Comparison of ENCODE assay signal across 25 mouse cellular contexts in the genomic region with DNA sequence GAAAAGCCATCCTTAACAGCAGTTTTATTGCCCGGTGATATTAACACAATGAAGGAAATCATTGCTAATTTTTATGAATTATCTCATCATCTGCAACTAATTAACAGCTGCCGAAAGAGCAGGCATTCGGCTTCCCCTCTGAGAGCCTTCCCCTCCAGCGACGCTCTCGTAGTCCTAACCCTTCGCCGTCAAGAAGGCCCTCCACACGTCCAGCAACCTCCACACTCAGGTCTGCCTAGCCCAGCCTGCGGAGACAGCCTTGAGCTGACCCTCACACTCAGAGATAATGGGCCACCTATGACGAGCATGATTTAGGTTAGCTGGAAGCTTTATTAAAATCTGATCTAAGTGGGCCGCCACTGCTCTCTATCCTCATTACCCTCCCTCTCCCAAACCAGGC.
DNase-seq lines count a peak whose midpoint lies in the region; ATAC-seq lines count a peak whose summit lies in the region.
"Had no signal": no experiment of that assay in that cellular context is flagged by ENCODE, and none has a peak within 500 bp of the region (broad histone marks: within the 10 kb centered on the region; RNA-seq: fewer than 3 reads in every experiment).

No protein-coding gene starts in this region.

- no peak overlapping the region for H3K4me2 ChIP-seq in hindbrain, embryonic 15.5 days
- H3K4me2 ChIP-seq in midbrain, embryonic 16.5 days (ENCODE audit: low read length) = no peak overlapping the region
- no peak overlapping the region for H3K4me2 ChIP-seq in midbrain, embryonic 13.5 days (replicated peaks)
- H3K4me2 ChIP-seq: embryonic facial prominence, embryonic 13.5 days; forebrain, embryonic 12.5 days; forebrain, embryonic 15.5 days; heart, embryonic 12.5 days; heart, embryonic 15.5 days had no signal

- no peak overlapping the region for H3K9ac ChIP-seq in hindbrain, embryonic 15.5 days
- no peak overlapping the region for H3K9ac ChIP-seq in midbrain, embryonic 16.5 days (ENCODE audit: low read depth, low read length)
- H3K9ac ChIP-seq in midbrain, embryonic 13.5 days (replicated peaks) = no peak overlapping the region
- H3K9ac ChIP-seq: embryonic facial prominence, embryonic 13.5 days; forebrain, embryonic 12.5 days; forebrain, embryonic 15.5 days; heart, embryonic 12.5 days; heart, embryonic 15.5 days had no signal

- no peaks in the 10 kb centered on the region for H3K36me3 ChIP-seq in hindbrain, embryonic 15.5 days
- H3K36me3 ChIP-seq in hindbrain, embryonic 10.5 days = no peaks in the 10 kb centered on the region
- no peaks in the 10 kb centered on the region for H3K36me3 ChIP-seq in midbrain, embryonic 16.5 days (ENCODE audit: control insufficient read depth, insufficient read depth, low read length)
- no peaks in the 10 kb centered on the region for H3K36me3 ChIP-seq in midbrain, embryonic 13.5 days
- H3K36me3 ChIP-seq: embryonic facial prominence, embryonic 10.5 days; embryonic facial prominence, embryonic 13.5 days; forebrain, embryonic 12.5 days; forebrain, embryonic 15.5 days; heart, embryonic 12.5 days; heart, embryonic 15.5 days had no signal

- H3K4me3 ChIP-seq in hindbrain, embryonic 15.5 days = no peak overlapping the region
- H3K4me3 ChIP-seq in hindbrain, embryonic 10.5 days = no peak overlapping the region
- no peak overlapping the region for H3K4me3 ChIP-seq in midbrain, embryonic 16.5 days (ENCODE audit: low read depth, low read length)
- no peak overlapping the region for H3K4me3 ChIP-seq in midbrain, embryonic 13.5 days (replicated peaks)
- H3K4me3 ChIP-seq: embryonic facial prominence, embryonic 10.5 days; embryonic facial prominence, embryonic 13.5 days; erythroblast, embryonic 14.5 days; forebrain, embryonic 12.5 days; forebrain, embryonic 15.5 days; heart, embryonic 12.5 days; heart, embryonic 15.5 days had no signal

- H3K27ac ChIP-seq in hindbrain, embryonic 15.5 days (replicated peaks) = 0 out of 2 replicates have a peak overlapping the region, but pooled peaks have one; percentile 53
- H3K27ac ChIP-seq in hindbrain, embryonic 10.5 days = no peak overlapping the region
- H3K27ac ChIP-seq in midbrain, embryonic 16.5 days (ENCODE audit: low read length) = no peak overlapping the region
- no peak overlapping the region for H3K27ac ChIP-seq in midbrain, embryonic 13.5 days
- H3K27ac ChIP-seq: embryonic facial prominence, embryonic 10.5 days; embryonic facial prominence, embryonic 13.5 days; forebrain, embryonic 12.5 days; forebrain, embryonic 15.5 days; heart, embryonic 15.5 days had no signal

- H3K27me3 ChIP-seq in hindbrain, embryonic 15.5 days = no peaks in the 10 kb centered on the region
- peaks cover 30% of the 10 kb centered on the region; the same call in 1 of the 2 replicates for H3K27me3 ChIP-seq in hindbrain, embryonic 10.5 days (ENCODE audit: insufficient read depth, poor library complexity, severe bottlenecking)
- H3K27me3 ChIP-seq in midbrain, embryonic 16.5 days (ENCODE audit: control insufficient read depth, insufficient read depth, low read depth, low read length) = no peaks in the 10 kb centered on the region
- 0 out of 2 replicates have a peak, but pooled peaks cover 6% of the 10 kb centered on the region for H3K27me3 ChIP-seq in midbrain, embryonic 13.5 days

- no peaks in the 10 kb centered on the region for H3K9me3 ChIP-seq in hindbrain, embryonic 15.5 days
- no peaks in the 10 kb centered on the region for H3K9me3 ChIP-seq in hindbrain, embryonic 10.5 days
- no peaks in the 10 kb centered on the region for H3K9me3 ChIP-seq in midbrain, embryonic 16.5 days (replicated peaks; ENCODE audit: control insufficient read depth, low read length, poor library complexity, severe bottlenecking)
- no peaks in the 10 kb centered on the region for H3K9me3 ChIP-seq in midbrain, embryonic 13.5 days
- H3K9me3 ChIP-seq: embryonic facial prominence, embryonic 10.5 days; embryonic facial prominence, embryonic 13.5 days; forebrain, embryonic 12.5 days; forebrain, embryonic 15.5 days; heart, embryonic 12.5 days; heart, embryonic 15.5 days had no signal

- whole genome bisulfite sequencing in hindbrain, embryonic 15.5 days = 61% methylated on average over 12 of the region's 12 CpGs
- WGBS in hindbrain, embryonic 10.5 days = 71% methylated on average over 12 of the region's 12 CpGs
- WGBS in midbrain, embryonic 16.5 days = 73% methylated on average over 12 of the region's 12 CpGs
- 75% methylated on average over 12 of the region's 12 CpGs for WGBS in midbrain, embryonic 13.5 days

- H3K4me1 ChIP-seq in hindbrain, embryonic 15.5 days (replicated peaks) = peaks cover 24% of the 10 kb centered on the region
- peaks cover 26% of the 10 kb centered on the region for H3K4me1 ChIP-seq in hindbrain, embryonic 10.5 days (replicated peaks)
- H3K4me1 ChIP-seq in midbrain, embryonic 16.5 days (ENCODE audit: control insufficient read depth, insufficient read depth, low read length) = peaks cover 18% of the 10 kb centered on the region; the same call in 1 of the 2 replicates
- H3K4me1 ChIP-seq in midbrain, embryonic 13.5 days (replicated peaks) = peaks cover 17% of the 10 kb centered on the region; the same call in 1 of the 2 replicates

- peak; percentile 28; the same call in 1 of the 2 replicates for ATAC-seq in hindbrain, embryonic 15.5 days (ENCODE audit: low FRiP score, low read depth)
- 0 out of 2 replicates have a peak, but pooled peaks have one; percentile 39 for ATAC-seq in midbrain, embryonic 16.5 days
- ATAC-seq in midbrain, embryonic 13.5 days = no peak
- ATAC-seq: activated CD4-positive, CD25-positive, alpha-beta regulatory T cell, adult 4 months; forebrain, embryonic 15.5 days; intestine, postnatal 0 days had no signal

- DNase-seq in heart, adult 11 months = peak; percentile 60
- DNase-seq in heart, adult 18-20 months = no peak
- no peak for DNase-seq in hindbrain, embryonic 10.5 days (ENCODE audit: low spot score)
- DNase-seq: adrenal gland, adult 8-10 months; adrenal gland, postnatal 25 days; cerebellum, adult 11-12 months; cerebellum, adult 8-10 months; cerebellum, postnatal 10 days; cerebellum, postnatal 36 days; embryo, embryonic 11 days; gastrocnemius, postnatal 25 days; heart, postnatal 10 days; heart, postnatal 36 days had no signal
